Mouse (Mus musculus) brown adipose tissue, adult 24 weeks (tissue): ENCODE measurements around the gene Ctu1. TPM values are rescaled to one million over a fixed set of nuclear protein-coding genes. Genes with fewer than 3 reads are reported as not detected.

Source experiments
- polyA plus RNA-seq: library from polyadenylated mRNA; stranded (reverse); fragments of >200 nt; gene quantifications from 2 replicates; pipeline ENCODE4 v1.2.4, GENCODE M21; 2012; ENCODE audit not compliant: missing spikeins, insufficient read depth, insufficient read length

Ctu1 gene
- polyA plus RNA-seq, 1 experiment = 2.5 TPM

Other genes starting within 250 kb of the Ctu1 start
- not detected in 2 replicates for gene Lim2, start 244.3 kb upstream of the Ctu1 start, polyA plus RNA-seq
- gene Nkg7, start 234.9 kb upstream of the Ctu1 start, polyA plus RNA-seq = 2.2 TPM in 1 of 2 replicates, not detected in the other
- gene Cldnd2, start 231.2 kb upstream of the Ctu1 start, polyA plus RNA-seq = not detected in 2 replicates
- gene Etfb, start 227.9 kb upstream of the Ctu1 start, polyA plus RNA-seq = 2,383 and 2,841 TPM in 2 replicates
- not detected in 2 replicates for gene Gm45233, start 227.9 kb upstream of the Ctu1 start, polyA plus RNA-seq
- 1.9 and 3.5 TPM in 2 replicates for gene Vsig10l, start 208.9 kb upstream of the Ctu1 start, polyA plus RNA-seq
- gene Iglon5, start 181.9 kb upstream of the Ctu1 start, polyA plus RNA-seq = 0.48 and 0.58 TPM in 2 replicates
- not detected in 2 replicates for gene 4931406B18Rik, start 166.1 kb upstream of the Ctu1 start, polyA plus RNA-seq
- gene Cd33, start 127.6 kb upstream of the Ctu1 start, polyA plus RNA-seq = 1.4 and 5.5 TPM in 2 replicates
- 0.79 and 0.88 TPM in 2 replicates for gene Zfp658, start 109.8 kb upstream of the Ctu1 start, polyA plus RNA-seq
- gene Zfp719, start 92.4 kb upstream of the Ctu1 start, polyA plus RNA-seq = 2.9 and 4.4 TPM in 2 replicates
- gene Zfp819, start 64.8 kb upstream of the Ctu1 start, polyA plus RNA-seq = not detected in 2 replicates
- not detected in 2 replicates for gene Ceacam18, start 37.3 kb upstream of the Ctu1 start, polyA plus RNA-seq
- gene Siglece, start 11.9 kb upstream of the Ctu1 start, polyA plus RNA-seq = 1.3 and 2.7 TPM in 2 replicates
- not detected in 2 replicates for gene Klk14, start 18.4 kb downstream of the Ctu1 start, polyA plus RNA-seq
- gene Klk13, start 40.6 kb downstream of the Ctu1 start, polyA plus RNA-seq = not detected in 2 replicates
- gene Klk12, start 96.9 kb downstream of the Ctu1 start, polyA plus RNA-seq = not detected in 2 replicates
- gene Klk11, start 102.6 kb downstream of the Ctu1 start, polyA plus RNA-seq = not detected in 2 replicates
- not detected in 2 replicates for gene Klk10, start 109.0 kb downstream of the Ctu1 start, polyA plus RNA-seq
- gene Klk9, start 119.9 kb downstream of the Ctu1 start, polyA plus RNA-seq = not detected in 2 replicates
- 2.3 and 3.4 TPM in 2 replicates for gene Klk8, start 125.6 kb downstream of the Ctu1 start, polyA plus RNA-seq
- not detected in 2 replicates for gene Klk7, start 139.3 kb downstream of the Ctu1 start, polyA plus RNA-seq
- not detected in 2 replicates for gene Klk6, start 152.5 kb downstream of the Ctu1 start, polyA plus RNA-seq
- gene Klk5, start 170.0 kb downstream of the Ctu1 start, polyA plus RNA-seq = not detected in 2 replicates
- gene Klk4, start 209.1 kb downstream of the Ctu1 start, polyA plus RNA-seq = not detected in 2 replicates